Mouse (Mus musculus) mesoderm, embryonic 11.5 days (tissue): Measurements from ENCODE around the gene Rai14.

ENCODE experiments used
- DNase-seq: peaks from one replicate; pipeline ENCODE4 v3.0.0-alpha.2; 2012; ENCODE audit warnings: low read depth, low spot score

Rai14 gene

GRCm38 (mm10) chr15:10720671-10721070 is 6.2 kb upstream of the Rai14 start:
- no peak for DNase-seq

GRCm38 (mm10) chr15:10720188-10720587 is 5.8 kb upstream of the Rai14 start:
- no peak for DNase-seq

- DNase-seq = no peak
Measured at GRCm38 (mm10) chr15:10719511-10719910, 5.1 kb upstream of the Rai14 start.

GRCm38 (mm10) chr15:10718763-10719162 is 4.3 kb upstream of the Rai14 start:
- DNase-seq = no peak

GRCm38 (mm10) chr15:10717284-10717683 is 2.9 kb upstream of the Rai14 start:
- DNase-seq = no peak

- no peak for DNase-seq
Measured at GRCm38 (mm10) chr15:10715966-10716365, 1.5 kb upstream of the Rai14 start.

GRCm38 (mm10) chr15:10715139-10715505 is 698 bp upstream of the Rai14 start:
- peak; percentile 45 for DNase-seq

GRCm38 (mm10) chr15:10713626-10714316 is 653 bp downstream of the Rai14 start:
- peak; percentile 46 for DNase-seq

GRCm38 (mm10) chr15:10713181-10713625 is 1.2 kb downstream of the Rai14 start:
- no peak for DNase-seq

GRCm38 (mm10) chr15:10712288-10712687 is 2.1 kb downstream of the Rai14 start:
- no peak for DNase-seq

- no peak for DNase-seq
Measured at GRCm38 (mm10) chr15:10711231-10711630, 3.2 kb downstream of the Rai14 start.

- no peak for DNase-seq
Measured at GRCm38 (mm10) chr15:10708591-10709272, 5.7 kb downstream of the Rai14 start.

- DNase-seq = no peak
Measured at GRCm38 (mm10) chr15:10707109-10707508, 7.3 kb downstream of the Rai14 start.

GRCm38 (mm10) chr15:10706414-10706813 is 8.0 kb downstream of the Rai14 start:
- no peak for DNase-seq

- DNase-seq = no peak
Measured at GRCm38 (mm10) chr15:10705752-10706151, 8.7 kb downstream of the Rai14 start.

- no peak for DNase-seq
Measured at GRCm38 (mm10) chr15:10704328-10704727, 10.1 kb downstream of the Rai14 start.

GRCm38 (mm10) chr15:10701571-10701970 is 12.9 kb downstream of the Rai14 start:
- DNase-seq = no peak

- DNase-seq = no peak
Measured at GRCm38 (mm10) chr15:10700891-10701466, 13.4 kb downstream of the Rai14 start.

- DNase-seq = no peak
Measured at GRCm38 (mm10) chr15:10696478-10697234, 17.8 kb downstream of the Rai14 start.

GRCm38 (mm10) chr15:10692627-10693026 is 21.8 kb downstream of the Rai14 start:
- no peak for DNase-seq

- DNase-seq = no peak
Measured at GRCm38 (mm10) chr15:10691481-10691880, 22.9 kb downstream of the Rai14 start.

- no peak for DNase-seq
Measured at GRCm38 (mm10) chr15:10690973-10691372, 23.5 kb downstream of the Rai14 start.
